Mouse (Mus musculus) heart, postnatal 14 days (tissue): ENCODE measurements around the gene Srgap3. TPM values are rescaled to one million over a fixed set of nuclear protein-coding genes. Genes with fewer than 3 reads are reported as not detected.
A peak's percentile ranks its signal among the peaks of the same experiment; 100 is the strongest.

ENCODE experiments used
- DNase-seq, 2 experiments: peaks; one replicate each; pipeline ENCODE4 v3.0.0; 2021 to 2022
- intact Hi-C: fragments of 180-260 bp; cut with DNase I; formaldehyde crosslinking; loops from one replicate; pipeline ENCODE4 v1.15.1; 2025
- total RNA-seq, 2 experiments: library from RNA; stranded (reverse); gene quantifications; 2 replicates each; pipeline ENCODE4 v1.2.3; 2021

Gene Srgap3
- total RNA-seq, 2 experiments from 2014 or later: 1.5 to 1.9 TPM

DNA sequence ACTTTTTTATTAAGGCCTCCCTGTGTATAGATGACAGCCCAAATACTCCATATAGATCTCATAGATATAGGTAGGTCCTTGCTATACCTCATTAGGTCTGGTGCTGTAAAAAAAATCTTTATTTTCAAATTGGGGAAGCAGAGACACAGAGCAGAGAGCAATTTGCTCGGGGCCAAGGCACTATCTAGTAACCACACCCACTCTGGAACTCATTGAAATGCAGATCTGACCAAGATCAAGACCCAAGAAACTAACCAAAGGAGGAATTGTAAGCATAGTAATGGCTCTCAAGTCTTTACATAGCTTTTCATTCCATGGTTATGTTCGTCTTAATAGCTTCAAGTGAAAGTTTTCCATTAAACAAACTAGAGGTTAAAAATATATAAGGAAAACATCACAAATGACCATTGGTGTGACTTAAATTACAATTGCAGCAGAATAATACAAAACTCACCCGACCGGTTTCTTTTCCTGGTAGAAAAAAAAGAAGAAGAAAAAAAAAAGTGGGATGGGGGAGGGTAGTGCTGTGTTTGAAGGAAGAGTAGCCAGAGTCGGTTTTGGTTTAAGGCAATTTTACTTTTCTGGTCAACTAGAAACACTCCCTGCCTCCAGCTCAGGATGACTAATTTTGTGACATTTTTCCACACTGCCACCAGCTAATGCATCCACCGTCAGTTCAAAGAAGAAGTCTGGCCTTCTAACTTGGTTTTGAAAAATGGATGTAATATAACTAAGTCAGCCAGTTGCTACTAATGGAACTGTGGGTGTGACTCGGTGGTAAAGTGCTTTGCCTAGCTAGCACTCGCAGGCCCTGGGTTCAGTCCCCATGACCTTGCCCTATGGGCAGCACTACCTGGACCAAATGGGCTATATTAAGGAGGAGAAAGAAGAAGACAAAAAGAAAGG, 3.4 kb upstream of the Srgap3 start:
- DNase-seq: no peak
- intact Hi-C loops: no loop called here

- intact Hi-C loops: no loop called here
- DNase-seq: no peak
Observed at GRCm38 (mm10) chr6:112949220-112949619, 2.2 kb upstream of the Srgap3 start.

DNA sequence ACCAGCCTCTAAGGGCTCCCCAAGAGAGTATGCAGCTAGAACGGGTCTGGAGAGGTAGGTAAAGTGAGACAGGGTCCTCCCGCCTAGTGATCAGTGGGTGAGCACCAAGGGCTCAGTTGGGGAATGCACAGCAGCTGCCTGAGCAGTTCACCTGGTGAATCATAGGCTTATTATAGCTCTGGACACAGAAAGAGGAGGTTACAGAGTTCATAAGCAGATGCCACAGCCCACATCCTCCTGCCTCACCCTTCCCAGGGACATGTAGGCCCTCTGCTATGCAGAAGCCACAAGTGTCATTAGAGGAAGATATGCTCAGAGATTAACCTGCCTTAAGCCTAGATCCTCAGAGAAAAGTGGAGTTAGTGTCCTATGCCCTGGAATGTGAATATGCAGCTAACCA, 1.4 kb upstream of the Srgap3 start:
- intact Hi-C loops: no loop called here
- DNase-seq: no peak

- peak; percentile 20 to 21 for DNase-seq
- intact Hi-C loops: no loop called here
Observed at GRCm38 (mm10) chr6:112946021-112946811, 850 bp downstream of the Srgap3 start.

GRCm38 (mm10) chr6:112945181-112945751, 1.8 kb downstream of the Srgap3 start:
- DNase-seq: no peak
- intact Hi-C loops: no loop called here

DNA sequence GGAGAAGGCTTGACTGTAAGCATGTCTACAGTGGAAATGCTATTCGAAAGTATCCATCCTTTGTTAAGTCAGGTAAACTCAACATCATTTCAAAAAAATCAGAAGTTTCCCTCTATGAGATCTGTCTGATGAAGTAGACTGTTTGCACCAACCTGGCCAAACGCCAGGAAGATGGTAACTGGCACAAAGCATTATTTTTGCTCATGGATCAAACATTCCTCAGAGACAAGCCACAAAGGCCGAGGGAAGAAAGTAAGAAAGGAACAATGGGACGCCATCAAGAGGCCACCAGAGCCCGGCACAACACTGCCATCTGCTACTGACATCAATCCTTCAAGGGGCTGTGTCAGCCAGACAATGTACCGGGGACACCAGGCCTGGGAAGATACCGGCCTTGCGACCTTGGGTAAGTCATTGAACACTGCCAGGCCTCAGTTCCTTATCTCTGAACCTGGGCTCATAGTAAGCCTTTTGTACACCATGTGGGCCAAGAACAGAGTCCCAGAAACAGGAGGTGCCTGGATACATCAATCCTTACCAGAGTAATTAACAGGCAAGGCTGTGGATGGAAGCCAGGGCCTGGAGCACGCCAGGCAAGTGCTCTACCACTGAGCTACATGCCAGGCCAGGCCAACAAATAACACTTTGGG, 3.3 kb downstream of the Srgap3 start:
- intact Hi-C loops: no loop called here

DNA sequence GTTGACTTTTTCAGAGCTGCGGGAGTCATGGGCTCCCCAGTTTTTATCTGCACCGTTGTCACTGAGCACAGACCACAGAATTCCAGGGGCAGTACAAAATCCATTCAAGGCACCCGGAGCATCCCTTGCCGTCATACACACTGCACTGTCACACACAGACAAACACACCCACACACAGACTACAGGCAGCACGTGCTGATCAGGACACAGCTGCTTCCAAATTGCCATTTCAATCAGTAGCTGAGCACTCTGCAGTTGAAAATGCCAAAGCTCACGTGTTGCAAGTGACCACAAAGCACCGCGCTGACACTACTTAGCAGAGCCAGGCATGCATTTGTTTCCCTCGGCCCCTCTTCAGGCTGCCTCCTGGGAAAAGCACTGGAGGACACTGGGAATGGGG, 7.8 kb downstream of the Srgap3 start:
- DNase-seq: no peak
- intact Hi-C loops: no loop called here

More for the DNA sequence above, 3.3 kb downstream of the Srgap3 start:
- DNase-seq: no peak

DNA sequence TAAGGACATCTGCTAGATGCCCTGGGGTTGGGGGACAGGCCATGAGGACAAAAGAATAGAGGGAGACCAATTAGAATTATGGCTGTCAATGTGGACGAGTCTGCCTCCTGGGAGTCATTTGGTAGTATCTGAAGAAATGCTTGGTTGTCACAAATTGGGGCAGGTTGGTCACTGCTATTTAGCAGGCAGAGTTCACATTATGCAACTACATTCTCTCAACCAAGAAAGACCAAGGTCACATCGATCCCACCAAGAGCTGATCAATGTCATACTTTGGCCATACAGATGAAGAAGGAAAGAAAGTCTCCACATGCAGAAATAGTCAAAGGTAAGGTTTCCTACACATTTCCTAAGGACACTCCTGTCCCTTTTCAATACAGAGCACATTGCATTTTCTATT, 9.3 kb downstream of the Srgap3 start:
- intact Hi-C loops: no loop called here
- no peak for DNase-seq

DNA sequence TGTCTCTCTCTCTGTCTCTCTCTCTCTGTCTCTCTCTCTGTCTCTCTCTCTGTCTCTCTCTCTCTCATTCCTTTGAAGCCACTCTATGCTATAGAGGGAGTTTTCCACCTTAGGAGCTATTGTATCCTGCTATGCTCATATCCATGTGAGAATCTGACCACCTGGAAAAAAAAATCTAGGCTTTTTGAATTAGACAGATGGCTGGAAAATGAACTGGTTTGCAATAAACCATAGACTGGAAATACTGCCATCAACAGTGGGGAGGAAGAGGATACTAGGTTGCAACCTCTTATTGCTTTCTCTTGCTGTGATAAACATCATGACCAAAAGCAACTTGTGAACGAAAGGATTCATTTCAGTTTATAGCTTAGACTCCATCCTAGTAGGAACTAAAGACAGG, 12.6 kb downstream of the Srgap3 start:
- intact Hi-C loops: no loop called here
- no peak for DNase-seq

GRCm38 (mm10) chr6:112932611-112933010, 14.5 kb downstream of the Srgap3 start:
- no peak for DNase-seq
- intact Hi-C loops: no loop called here

DNA sequence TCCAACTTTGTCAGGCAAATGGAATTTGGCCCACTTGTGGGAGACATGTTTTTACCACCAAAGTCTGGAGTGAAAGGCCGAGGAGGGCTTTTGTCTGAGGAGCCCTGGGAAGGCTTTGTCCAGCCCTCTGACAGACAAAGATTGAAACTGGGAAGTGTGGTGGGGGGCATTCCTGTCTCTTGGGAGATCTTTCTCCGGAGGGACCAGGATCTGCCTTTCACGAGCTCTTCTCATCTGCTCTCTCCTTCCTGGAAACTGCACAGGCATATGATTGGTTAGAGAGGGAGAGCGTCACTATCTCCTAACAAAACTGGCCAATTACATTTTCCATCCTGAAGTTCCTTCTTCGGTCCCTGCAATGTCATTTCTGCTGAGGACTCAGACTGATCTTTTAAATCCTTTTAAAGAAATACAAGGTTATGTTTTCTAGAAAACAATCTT, 17.0 kb downstream of the Srgap3 start:
- DNase-seq: peak in 1 of 2 experiments; percentile 5
- intact Hi-C loops: no loop called here

DNA sequence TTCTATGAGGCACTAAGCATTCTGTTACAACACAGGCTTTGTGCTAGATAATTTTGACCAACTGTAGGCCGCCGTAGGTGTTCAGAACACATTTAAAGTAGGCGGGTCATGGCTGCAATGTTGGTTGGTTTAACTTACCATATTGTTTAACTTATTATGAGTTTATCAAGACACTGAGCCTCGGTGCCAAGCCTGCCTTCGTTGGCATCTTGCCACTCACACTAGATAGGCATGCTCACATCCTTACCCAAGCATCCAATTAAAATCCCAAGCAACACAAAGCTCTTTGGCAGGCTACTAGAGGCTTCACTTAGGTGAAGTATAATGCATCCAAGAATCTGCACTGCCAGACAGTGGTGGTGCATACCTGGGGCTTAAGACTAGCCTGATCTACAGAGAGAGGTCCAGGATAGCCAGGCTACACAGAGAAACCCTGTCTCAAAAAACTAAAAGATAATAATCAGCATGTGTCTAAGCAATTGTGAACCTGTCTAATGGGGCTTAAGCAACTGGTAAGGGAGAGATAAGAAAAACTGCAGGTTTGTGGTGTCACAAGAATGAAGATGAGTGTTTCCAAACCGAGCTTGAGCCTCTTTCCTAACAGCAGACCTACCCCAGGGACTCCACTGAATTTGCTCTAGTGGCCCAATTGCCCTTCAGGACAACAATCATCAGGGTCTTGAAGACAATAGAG, 17.6 kb downstream of the Srgap3 start:
- intact Hi-C loops: no loop called here
- no peak for DNase-seq

DNA sequence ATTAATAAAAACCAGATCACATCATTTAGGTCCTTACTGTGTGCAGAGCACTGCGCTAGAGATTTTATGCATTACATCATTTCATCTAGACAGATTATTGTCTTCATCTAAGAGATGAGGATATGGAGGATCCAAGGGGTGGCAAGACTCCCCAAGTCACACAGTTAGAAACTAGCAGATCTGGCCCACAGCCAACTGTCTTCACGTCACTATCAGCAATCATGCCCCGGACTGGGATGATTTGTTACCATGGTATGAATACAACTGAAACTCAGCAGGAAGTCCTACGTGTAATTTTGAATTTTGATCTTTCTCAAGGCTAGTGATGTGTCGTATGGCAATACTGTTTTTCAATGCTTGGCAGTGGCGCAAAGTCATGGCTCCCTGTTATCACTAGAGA, 18.2 kb downstream of the Srgap3 start:
- intact Hi-C loops: no loop called here

DNA sequence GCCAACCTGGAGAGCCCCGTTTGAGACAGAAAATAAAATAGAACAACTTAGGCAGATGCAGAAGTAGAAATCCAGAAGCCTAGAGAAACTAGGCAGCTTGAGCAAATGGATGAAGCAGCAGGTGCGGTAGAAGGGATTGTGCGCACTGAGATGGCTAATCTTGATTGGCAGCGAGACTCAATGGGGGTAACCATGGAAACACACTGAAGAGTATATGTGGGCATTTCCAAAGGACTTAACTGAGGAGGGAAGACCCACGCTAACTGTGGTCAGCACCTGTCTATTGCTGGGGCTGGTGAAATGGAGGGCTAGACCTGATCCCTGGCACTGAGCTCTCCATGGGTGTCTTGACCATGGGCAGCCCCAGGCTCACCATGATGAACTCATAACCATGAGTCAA, 19.7 kb downstream of the Srgap3 start:
- intact Hi-C loops: no loop called here

More for the DNA sequence above, 18.2 kb downstream of the Srgap3 start:
- no peak for DNase-seq

GRCm38 (mm10) chr6:112926011-112926410, 21.1 kb downstream of the Srgap3 start:
- DNase-seq: no peak
- intact Hi-C loops: no loop called here

More for the DNA sequence above, 19.7 kb downstream of the Srgap3 start:
- DNase-seq: no peak

DNA sequence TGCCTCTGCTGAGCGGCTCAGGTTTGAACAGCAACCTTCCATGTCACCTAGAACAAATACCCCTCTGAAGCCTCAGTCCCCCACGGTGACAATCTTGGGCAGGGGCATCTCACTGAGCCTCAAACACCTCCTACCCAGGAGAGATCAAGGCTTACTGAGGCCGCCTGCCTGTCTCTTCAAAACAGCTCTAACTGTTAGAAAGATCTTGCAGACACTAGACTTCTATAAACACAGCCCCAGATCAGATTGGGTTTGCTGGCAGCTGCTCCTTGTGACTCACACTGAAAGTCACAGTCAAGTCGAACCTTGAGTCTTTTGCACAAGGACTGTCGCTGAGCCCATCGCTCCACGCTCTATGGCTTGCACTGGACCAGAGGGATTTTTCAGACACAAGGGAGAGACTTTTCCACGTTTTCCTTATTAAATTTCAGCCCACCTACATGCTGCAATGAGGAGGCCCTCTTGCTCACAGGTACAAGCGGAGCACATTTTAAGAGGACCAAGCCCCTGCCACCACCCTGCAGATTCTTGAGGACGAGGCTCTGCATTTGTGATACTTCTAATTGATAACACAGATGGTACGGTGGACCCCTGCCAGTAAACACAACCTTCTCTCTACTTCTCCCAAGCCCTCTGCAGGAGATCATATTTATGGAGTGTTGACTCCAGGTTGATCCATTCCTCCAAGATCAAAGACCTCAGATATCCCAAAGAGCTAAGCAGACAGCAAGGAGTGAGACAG, 21.7 kb downstream of the Srgap3 start:
- DNase-seq: peak in 1 of 2 experiments; percentile 10

GRCm38 (mm10) chr6:112924606-112925141, 22.4 kb downstream of the Srgap3 start:
- intact Hi-C loops: no loop called here
- DNase-seq: peak in 1 of 2 experiments; percentile 21

More for the DNA sequence above, 21.7 kb downstream of the Srgap3 start:
- intact Hi-C loops: no loop called here

GRCm38 (mm10) chr6:112920619-112921195, 26.4 kb downstream of the Srgap3 start:
- no peak for DNase-seq
- intact Hi-C loops: no loop called here

- intact Hi-C loops: no loop called here
- DNase-seq: no peak
Observed at GRCm38 (mm10) chr6:112917717-112918116, 29.3 kb downstream of the Srgap3 start.
